Mouse (Mus musculus) G1E (cell line): Measurements from ENCODE around the gene AU021092.
"Not testable (repeated sequence)": the region's sequence is repeated elsewhere in the genome, so short reads cannot be mapped to it uniquely, and the experiment has no call there.

ENCODE experiments used
- CTCF ChIP-seq: IDR thresholded peaks from 2 replicates; pipeline ENCODE4 v1.5.1; 2012; ENCODE audit warnings: low read depth, low read length, inconsistent platforms, mixed read lengths
- POLR2AphosphoS5 ChIP-seq: IDR thresholded peaks from 2 replicates; pipeline ENCODE4 v1.6.1; 2012; ENCODE audit warnings: low read depth, low read length, inconsistent platforms; ENCODE audit not compliant: insufficient replicate concordance
- TAL1 ChIP-seq: conservative IDR thresholded peaks from 2 replicates; pipeline ENCODE4 v1.6.1; 2012; ENCODE audit warnings: low read depth, low read length, inconsistent platforms, mixed read lengths

DNA sequence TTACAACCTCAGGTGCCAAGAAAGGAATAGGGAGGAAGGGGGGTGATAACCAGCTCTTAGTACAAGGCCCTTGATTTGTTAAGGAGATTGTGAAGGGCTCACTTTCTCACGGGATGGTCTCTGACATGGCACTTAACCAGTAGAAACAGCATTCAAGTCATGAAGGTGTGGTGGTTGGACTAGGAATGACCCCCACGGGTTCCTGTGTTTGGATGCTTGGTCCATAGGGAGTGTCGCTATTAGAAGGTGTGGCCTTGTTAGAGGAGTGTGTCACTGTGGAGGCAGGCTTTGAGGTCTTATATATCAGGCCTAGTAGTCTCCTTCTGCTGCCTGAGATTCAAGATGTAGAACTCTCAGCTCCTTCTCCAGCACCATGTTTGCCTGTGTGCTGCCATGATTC is 6.0 kb upstream of the AU021092 start:
- TF ChIP-seq CTCF, TAL1, POLR2AphosphoS5: not testable (repeated sequence)
